Mouse (Mus musculus) left cerebral cortex, postnatal 36 days (tissue): ENCODE measurements around the gene Cflar. TPM values are rescaled to one million over a fixed set of nuclear protein-coding genes. Genes with fewer than 3 reads are reported as not detected.
A peak's percentile ranks its signal among the peaks of the same experiment; 100 is the strongest.
"Not testable (repeated sequence)": the region's sequence is repeated elsewhere in the genome, so short reads cannot be mapped to it uniquely, and the experiment has no call there.

Source experiments
- DNase-seq, 2 experiments: peaks; one replicate each; pipeline ENCODE4 v3.0.0; 2021 to 2022; ENCODE audit warnings: low spot score in 2 of 2, mixed read lengths in 1 of 2
- intact Hi-C: fragments of 180-260 bp; cut with DNase I; formaldehyde crosslinking; loops from one replicate; pipeline ENCODE4 v1.15.1; 2025
- total RNA-seq, 2 experiments: library from RNA; stranded (reverse); gene quantifications; 2 replicates each; pipeline ENCODE4 v1.2.3; 2021

Gene Cflar
- 10 to 100 TPM; 24.0 to 34.6 TPM for total RNA-seq

- DNase-seq = peak; percentile 52 to 53
- intact Hi-C loops = loop anchor here (2.0 kb wide), 1 partner anchor 59 kb away; no protein-coding TSS in a partner anchor
These were observed at the start of gene Cflar for GRCm38 (mm10) chr1:58711365-58712016. Gene Cflar (plus strand): TSS chr1:58711508.

GRCm38 (mm10) chr1:58662671-58663070 lies 48.6 kb upstream of the Cflar start:
- intact Hi-C loops = loop anchor here (2.0 kb wide), 1 partner anchor 196 kb away; no protein-coding TSS in a partner anchor
- not testable (repeated sequence) for DNase-seq

- DNase-seq = not testable (repeated sequence)
- intact Hi-C loops = loop anchor here (2.0 kb wide), 1 partner anchor 195 kb away; no protein-coding TSS in a partner anchor
These were observed 47.9 kb upstream of the Cflar start for GRCm38 (mm10) chr1:58663365-58663764.

GRCm38 (mm10) chr1:58668191-58668590 lies 43.1 kb upstream of the Cflar start:
- DNase-seq = no peak
- intact Hi-C loops = no loop called here

GRCm38 (mm10) chr1:58669635-58670034 lies 41.7 kb upstream of the Cflar start:
- intact Hi-C loops = loop anchor here (2.0 to 10.0 kb wide), 2 partner anchors 85 to 189 kb away; partner anchors contain the start of genes Fam126b and Ndufb3
- not testable (repeated sequence) for DNase-seq

- intact Hi-C loops = loop anchor here (10.0 kb wide), 1 partner anchor 87 kb away; the partner anchor contains the start of genes Fam126b and Ndufb3
- no peak for DNase-seq
These were observed 39.2 kb upstream of the Cflar start for GRCm38 (mm10) chr1:58672116-58672515.

GRCm38 (mm10) chr1:58675011-58675410 lies 36.3 kb upstream of the Cflar start:
- intact Hi-C loops = loop anchor here (10.0 kb wide), 1 partner anchor 90 kb away; the partner anchor contains the start of genes Fam126b and Ndufb3

GRCm38 (mm10) chr1:58677575-58677974 lies 33.7 kb upstream of the Cflar start:
- intact Hi-C loops = loop anchor here (10.0 kb wide), 1 partner anchor 93 kb away; the partner anchor contains the start of genes Fam126b and Ndufb3
- no peak for DNase-seq

More at GRCm38 (mm10) chr1:58675011-58675410, 36.3 kb upstream of the Cflar start:
- no peak for DNase-seq

- DNase-seq = not testable (repeated sequence)
- intact Hi-C loops = loop anchor here (10.0 kb wide), 1 partner anchor 94 kb away; the partner anchor contains the start of genes Fam126b and Ndufb3
These were observed 32.9 kb upstream of the Cflar start for GRCm38 (mm10) chr1:58678412-58678811.

GRCm38 (mm10) chr1:58689426-58689825 lies 21.9 kb upstream of the Cflar start:
- no peak for DNase-seq
- intact Hi-C loops = no loop called here

GRCm38 (mm10) chr1:58690006-58690744 lies 21.1 kb upstream of the Cflar start:
- intact Hi-C loops = no loop called here
- no peak for DNase-seq

- intact Hi-C loops, DNase-seq: not testable (repeated sequence)
These were observed 20.3 kb upstream of the Cflar start for GRCm38 (mm10) chr1:58690834-58691488.

- DNase-seq, intact Hi-C loops: not testable (repeated sequence)
These were observed 19.6 kb upstream of the Cflar start for GRCm38 (mm10) chr1:58691718-58692117.

- intact Hi-C loops = no loop called here
- no peak for DNase-seq
These were observed 17.6 kb upstream of the Cflar start for GRCm38 (mm10) chr1:58693696-58694095.

GRCm38 (mm10) chr1:58695810-58696209 lies 15.5 kb upstream of the Cflar start, which contains the start of gene Als2cr12:
Gene Als2cr12 (minus strand): TSS chr1:58695989.
- intact Hi-C loops = not testable (repeated sequence)

GRCm38 (mm10) chr1:58697607-58698006 lies 13.7 kb upstream of the Cflar start:
- intact Hi-C loops = not testable (repeated sequence)
- peak in 1 of 2 experiments; percentile 20 for DNase-seq

More at GRCm38 (mm10) chr1:58695810-58696209, 15.5 kb upstream of the Cflar start, which contains the start of gene Als2cr12:
- not testable (repeated sequence) for DNase-seq

GRCm38 (mm10) chr1:58698781-58699180 lies 12.5 kb upstream of the Cflar start:
- intact Hi-C loops = no loop called here

GRCm38 (mm10) chr1:58699988-58700387 lies 11.3 kb upstream of the Cflar start:
- DNase-seq = no peak
- intact Hi-C loops = no loop called here

More at GRCm38 (mm10) chr1:58698781-58699180, 12.5 kb upstream of the Cflar start:
- DNase-seq = no peak

GRCm38 (mm10) chr1:58700580-58701162 lies 10.6 kb upstream of the Cflar start:
- DNase-seq, intact Hi-C loops: not testable (repeated sequence)
